Mouse (Mus musculus): ENCODE data around the gene Arhgap25. TPM values are rescaled to one million over a fixed set of nuclear protein-coding genes. Genes with fewer than 3 reads are reported as not detected.

Gene Arhgap25
- polyA plus RNA-seq, 1 experiment from 2014 or later = 4.4 TPM

Other genes with a start within 250 kb of the Arhgap25 start
- 13.5 and 14.4 TPM in 2 replicates for gene Antxr1, start 197.4 kb downstream of the Arhgap25 start, polyA plus RNA-seq (2014; fragmentation: Nextera tagmentation; extraction: Ambion mirVana)
- gene Gkn1, start 182.3 kb downstream of the Arhgap25 start, polyA plus RNA-seq (2014; fragmentation: Nextera tagmentation; extraction: Ambion mirVana) = 0.59 and 0.95 TPM in 2 replicates
- gene Gkn2, start 159.9 kb downstream of the Arhgap25 start, polyA plus RNA-seq (2014; fragmentation: Nextera tagmentation; extraction: Ambion mirVana) = 1.6 and 1.7 TPM in 2 replicates
- 3.0 and 3.8 TPM in 2 replicates for gene Gkn3, start 144.3 kb downstream of the Arhgap25 start, polyA plus RNA-seq (2014; fragmentation: Nextera tagmentation; extraction: Ambion mirVana)
- not detected in 2 replicates for gene Bmp10, start 104.3 kb downstream of the Arhgap25 start, polyA plus RNA-seq (2014; fragmentation: Nextera tagmentation; extraction: Ambion mirVana)
- gene Prokr1, start 57.5 kb upstream of the Arhgap25 start, polyA plus RNA-seq (2014; fragmentation: Nextera tagmentation; extraction: Ambion mirVana) = 2.2 and 2.6 TPM in 2 replicates
- 14.9 and 18.1 TPM in 2 replicates for gene Aplf, start 138.9 kb upstream of the Arhgap25 start, polyA plus RNA-seq (2014; fragmentation: Nextera tagmentation; extraction: Ambion mirVana)
- 2.2 TPM in 2 replicates for gene Efcc1, start 197.6 kb upstream of the Arhgap25 start, polyA plus RNA-seq (2014; fragmentation: Nextera tagmentation; extraction: Ambion mirVana)
- gene Gp9, start 244.8 kb upstream of the Arhgap25 start, polyA plus RNA-seq (2014; fragmentation: Nextera tagmentation; extraction: Ambion mirVana) = 0.68 and 0.80 TPM in 2 replicates